Mouse (Mus musculus): Measurements from ENCODE around the gene Sec24d.

Gene Sec24d

GRCm38 (mm10) chr3:123266753-123267651, at the start of gene Sec24d:
Gene Sec24d (plus strand): TSS chr3:123267455.
- POLR2A ChIA-PET: interaction anchor here (0.6 to 5.2 kb wide), 37 partner anchors 8 to 1937 kb away, joined by 3 to 52 read pairs (median 4); partner anchors contain the start of genes Synpo2 (in 3 of the 4), Mettl14 (in 1 of the 4) and Pde5a (in 1 of the 4)
- CTCF ChIA-PET: interaction anchor here in 2 of 4 experiments (0.8 to 1.2 kb wide), 2 partner anchors 11 to 363 kb away, joined by 3 read pairs; no protein-coding TSS in a partner anchor

DNA sequence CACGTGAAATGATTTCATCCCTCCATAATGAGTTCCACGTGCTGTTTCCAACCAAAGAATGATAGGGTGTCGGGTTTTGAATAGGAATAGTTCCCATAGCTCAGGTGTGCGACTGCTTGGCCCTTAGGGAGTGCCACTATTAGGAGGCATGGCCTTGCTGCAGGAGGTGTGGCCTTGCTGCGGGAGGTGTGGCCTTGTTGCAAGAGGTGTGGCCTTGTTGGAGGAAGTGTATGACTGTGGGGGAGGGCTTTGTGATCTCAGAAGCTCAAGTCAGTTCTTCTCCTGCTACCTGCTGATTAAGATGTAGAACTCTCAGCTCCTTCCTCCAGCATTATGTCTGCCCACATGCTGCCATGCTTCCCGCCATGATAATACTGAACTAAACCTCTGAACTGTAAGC, 48.6 kb upstream of the Sec24d start:
- POLR2A ChIA-PET: interaction anchor here in 2 of 4 experiments (1.3 to 2.0 kb wide), 2 partner anchors 17 to 49 kb away, joined by 4 to 5 read pairs; partner anchors contain the start of genes Sec24d (in 1 of the 2) and Synpo2 (in 1 of the 2)
- CTCF ChIA-PET: interaction anchor here in 2 of 4 experiments (0.5 to 0.6 kb wide), 2 partner anchors 60 to 142 kb away, joined by 3 to 6 read pairs; no protein-coding TSS in a partner anchor

GRCm38 (mm10) chr3:123227276-123227675, 40.0 kb upstream of the Sec24d start:
- ChIA-PET CTCF (interaction anchor here in 2 of 4 experiments (0.6 kb wide), 2 partner anchors 51 to 323 kb away, joined by 3 to 4 read pairs; no protein-coding TSS in a partner anchor), POLR2A (interaction anchor here in 1 of 4 experiments (0.6 kb wide), 1 partner anchor 33 kb away, joined by 4 read pairs; no protein-coding TSS in a partner anchor)

- POLR2A ChIA-PET: interaction anchor here in 1 of 4 experiments (0.6 kb wide), 2 partner anchors 34 to 102 kb away, joined by 3 to 5 read pairs; no protein-coding TSS in a partner anchor
Observed at GRCm38 (mm10) chr3:123231639-123232038, 35.6 kb upstream of the Sec24d start.

GRCm38 (mm10) chr3:123234191-123234836, 32.9 kb upstream of the Sec24d start:
- CTCF ChIA-PET: interaction anchor here in 3 of 4 experiments (0.7 to 2.3 kb wide), 4 partner anchors 84 to 92 kb away, joined by 3 to 8 read pairs (median 3); no protein-coding TSS in a partner anchor
- POLR2A ChIA-PET: interaction anchor here in 3 of 4 experiments (0.9 to 3.2 kb wide), 6 partner anchors 19 to 274 kb away, joined by 3 to 11 read pairs (median 5); partner anchors contain the start of gene Sec24d (in 1 of the 3)

More at GRCm38 (mm10) chr3:123231639-123232038, 35.6 kb upstream of the Sec24d start:
- CTCF ChIA-PET: interaction anchor here in 2 of 4 experiments (0.6 to 1.0 kb wide), 2 partner anchors 72 to 215 kb away, joined by 4 to 10 read pairs; no protein-coding TSS in a partner anchor

DNA sequence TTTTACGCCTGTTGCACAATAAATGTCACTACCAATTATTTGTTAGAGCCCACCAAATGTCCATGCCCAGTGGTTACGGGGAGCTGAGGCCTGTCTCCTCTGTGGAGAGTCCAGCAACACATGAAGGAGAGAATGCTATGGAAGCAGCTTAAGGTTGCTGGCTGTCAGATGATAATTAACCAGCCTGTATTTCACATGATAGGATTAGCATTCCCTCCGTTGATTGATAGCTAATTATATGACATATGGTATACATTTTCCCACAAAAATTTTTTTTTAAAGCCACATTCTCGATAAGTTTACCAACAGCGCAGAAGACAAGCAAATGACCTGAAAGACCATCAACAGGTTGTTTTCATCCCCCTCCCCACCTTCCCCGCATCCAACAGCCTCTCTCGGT, 31.8 kb upstream of the Sec24d start:
- ChIA-PET CTCF (interaction anchor here in 2 of 4 experiments (1.1 to 2.6 kb wide), 3 partner anchors 87 to 136 kb away, joined by 3 to 8 read pairs (median 7); no protein-coding TSS in a partner anchor), POLR2A (interaction anchor here in 3 of 4 experiments (1.0 to 3.2 kb wide), 11 partner anchors 17 to 273 kb away, joined by 3 to 11 read pairs (median 5); partner anchors contain the start of gene Sec24d (in 3 of the 3))

DNA sequence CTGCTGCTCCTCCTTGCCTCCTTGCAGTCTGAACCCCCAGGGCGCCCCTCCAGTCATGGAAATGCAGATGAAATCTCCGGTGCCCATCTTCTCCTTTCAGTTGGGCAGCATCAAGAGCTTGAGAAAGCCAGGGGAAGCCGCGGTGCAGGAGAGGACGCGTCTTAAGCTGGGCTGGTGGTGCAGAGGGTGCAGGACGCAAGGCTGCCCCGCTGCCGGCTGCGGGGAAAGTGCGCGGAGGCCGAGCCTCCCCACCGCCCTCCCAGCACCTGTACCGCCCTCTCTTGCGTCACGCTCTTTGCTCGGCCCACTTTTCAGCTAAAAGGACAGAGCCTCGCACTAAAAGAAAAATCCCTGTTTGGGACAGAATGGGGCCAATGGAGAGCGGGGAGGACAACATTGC, 31.3 kb upstream of the Sec24d start, which contains the start of gene Synpo2:
Gene Synpo2 (minus strand): TSS at position 229 of the 400 bp plus-strand sequence.
- POLR2A ChIA-PET: interaction anchor here in 3 of 4 experiments (1.0 to 3.2 kb wide), 10 partner anchors 17 to 272 kb away, joined by 3 to 11 read pairs (median 6); partner anchors contain the start of gene Sec24d (in 3 of the 3)
- CTCF ChIA-PET: interaction anchor here in 2 of 4 experiments (1.1 to 2.6 kb wide), 3 partner anchors 86 to 136 kb away, joined by 3 to 8 read pairs (median 7); no protein-coding TSS in a partner anchor

- POLR2A ChIA-PET: interaction anchor here in 3 of 4 experiments (1.1 to 3.2 kb wide), 5 partner anchors 19 to 271 kb away, joined by 4 to 11 read pairs (median 10); partner anchors contain the start of gene Sec24d (in 2 of the 3)
- CTCF ChIA-PET: interaction anchor here in 1 of 4 experiments (2.6 kb wide), 1 partner anchor 135 kb away, joined by 7 read pairs; no protein-coding TSS in a partner anchor
Observed at GRCm38 (mm10) chr3:123237039-123237438, 30.2 kb upstream of the Sec24d start.

- ChIA-PET POLR2A (interaction anchor here in 3 of 4 experiments (1.9 to 3.2 kb wide), 3 partner anchors 19 to 30 kb away, joined by 6 to 11 read pairs (median 11); partner anchors contain the start of gene Sec24d (in 2 of the 3)), CTCF (interaction anchor here in 1 of 4 experiments (2.6 kb wide), 1 partner anchor 134 kb away, joined by 7 read pairs; no protein-coding TSS in a partner anchor)
Observed at GRCm38 (mm10) chr3:123237446-123237845, 29.8 kb upstream of the Sec24d start.

- POLR2A ChIA-PET: no interaction called here
Observed at GRCm38 (mm10) chr3:123244376-123244775, 22.9 kb upstream of the Sec24d start.

GRCm38 (mm10) chr3:123245646-123246045, 21.6 kb upstream of the Sec24d start:
- CTCF ChIA-PET: no interaction called here
- POLR2A ChIA-PET: interaction anchor here in 1 of 4 experiments (0.6 to 0.9 kb wide), 2 partner anchors 11 to 1125 kb away, joined by 3 read pairs; no protein-coding TSS in a partner anchor

More at GRCm38 (mm10) chr3:123244376-123244775, 22.9 kb upstream of the Sec24d start:
- CTCF ChIA-PET: no interaction called here

DNA sequence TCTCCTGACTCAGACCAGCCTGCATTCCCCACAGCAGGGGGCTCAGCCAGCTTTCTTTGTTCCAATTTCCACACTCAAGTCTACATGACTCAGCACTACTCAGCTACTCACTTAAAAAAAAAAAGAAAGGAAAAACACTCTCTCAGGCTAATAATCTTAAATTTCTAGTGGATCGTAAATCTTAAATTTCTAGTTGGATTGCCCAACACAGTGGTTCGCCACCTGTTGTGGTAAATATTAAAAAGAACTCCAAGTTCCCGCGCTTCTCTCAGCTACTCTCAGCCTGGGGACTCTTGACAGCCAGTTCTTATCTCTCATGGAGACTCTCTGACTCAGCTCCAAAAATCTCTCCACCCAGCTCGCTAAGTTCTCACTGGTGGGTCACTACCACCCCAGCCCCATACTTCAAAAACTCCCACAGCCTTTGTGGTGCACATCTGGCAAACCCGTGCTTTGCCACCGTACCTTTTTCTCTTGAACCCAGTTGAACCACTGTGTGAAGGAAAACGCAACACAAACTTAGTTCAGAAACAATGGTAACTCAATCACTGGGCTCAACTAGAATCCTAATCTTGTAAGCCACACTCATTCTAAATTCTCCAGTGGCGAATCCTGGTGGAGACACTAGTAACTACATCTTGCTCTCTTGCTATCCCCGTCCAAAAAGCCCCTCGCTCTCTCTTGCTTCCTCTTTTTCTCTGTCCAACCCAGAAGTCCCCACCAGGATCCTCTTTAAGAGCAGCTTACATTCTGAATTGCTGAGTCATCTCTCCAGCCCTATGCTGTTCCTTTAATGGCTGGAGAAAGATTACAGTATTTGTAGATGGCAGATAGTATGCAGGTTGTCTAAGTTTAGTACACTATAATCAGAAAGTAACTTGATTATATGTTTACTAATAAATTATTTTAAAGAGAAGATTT, 10.8 kb upstream of the Sec24d start:
- ChIA-PET CTCF (interaction anchor here in 3 of 4 experiments (0.5 to 0.9 kb wide), 4 partner anchors 9 to 682 kb away, joined by 3 to 5 read pairs (median 3); no protein-coding TSS in a partner anchor), POLR2A (interaction anchor here (0.7 to 5.5 kb wide), 21 partner anchors 8 to 273 kb away, joined by 3 to 52 read pairs (median 4); partner anchors contain the start of genes Sec24d (in 3 of the 4) and Synpo2 (in 1 of the 4))

DNA sequence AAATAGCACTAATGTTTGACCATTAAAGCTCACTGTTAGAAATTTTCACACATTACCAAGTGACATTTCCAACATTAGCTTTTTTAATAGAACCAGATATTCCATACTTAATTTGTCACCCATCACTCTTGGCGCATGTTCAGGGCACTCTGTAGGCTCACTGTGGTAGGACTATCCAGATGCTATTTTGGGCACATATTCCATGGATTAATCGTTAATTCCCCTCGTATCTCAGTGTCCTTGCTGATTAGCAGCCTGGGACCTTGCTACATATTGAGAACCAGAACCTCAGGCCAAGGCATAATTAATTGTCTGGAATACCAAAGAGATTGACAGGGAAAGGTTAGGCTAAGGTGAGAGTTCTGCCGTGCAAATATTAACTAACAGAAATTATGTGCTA, 8.5 kb upstream of the Sec24d start:
- CTCF ChIA-PET: no interaction called here
- POLR2A ChIA-PET: interaction anchor here in 1 of 4 experiments (3.5 kb wide), 1 partner anchor 9 kb away, joined by 38 read pairs; the partner anchor contains the start of gene Sec24d

- POLR2A ChIA-PET: interaction anchor here in 3 of 4 experiments (0.6 to 5.2 kb wide), 9 partner anchors 8 to 244 kb away, joined by 3 to 52 read pairs (median 5); no protein-coding TSS in a partner anchor
- CTCF ChIA-PET: interaction anchor here in 2 of 4 experiments (0.9 to 1.7 kb wide), 3 partner anchors 9 to 106 kb away, joined by 3 to 5 read pairs (median 3); no protein-coding TSS in a partner anchor
Observed at GRCm38 (mm10) chr3:123264706-123265105, 2.5 kb upstream of the Sec24d start.

DNA sequence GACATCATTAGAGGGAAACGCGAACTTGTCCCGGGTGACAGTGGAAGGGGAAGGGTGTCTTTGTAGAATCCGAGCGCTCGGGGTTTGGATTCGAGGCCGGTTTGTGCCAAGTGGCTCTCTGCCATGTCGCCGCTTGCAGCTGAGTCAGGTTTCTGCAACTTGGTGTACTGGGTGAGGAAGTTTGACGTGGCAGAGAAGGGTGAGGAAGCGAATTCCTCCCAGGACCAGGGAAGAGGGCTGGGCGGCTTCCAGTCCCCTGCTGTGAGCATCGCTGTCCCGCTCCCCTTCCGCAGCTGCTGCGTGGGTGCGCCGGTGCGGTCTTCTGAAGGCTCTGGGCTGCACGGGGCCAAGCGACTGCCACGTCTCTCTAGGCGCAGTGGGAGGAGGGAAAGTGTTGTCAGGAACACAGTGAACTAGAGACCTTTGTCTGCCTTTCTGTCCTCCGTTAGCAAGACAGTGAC, 516 bp downstream of the Sec24d start:
- ChIA-PET POLR2A (interaction anchor here (0.6 to 5.2 kb wide), 33 partner anchors 8 to 283 kb away, joined by 3 to 52 read pairs (median 4); partner anchors contain the start of genes Synpo2 (in 3 of the 4) and Mettl14 (in 1 of the 4)), CTCF (interaction anchor here in 1 of 4 experiments (1.2 kb wide), 1 partner anchor 12 kb away, joined by 3 read pairs; no protein-coding TSS in a partner anchor)
